Mouse (Mus musculus) stomach, postnatal 0 days (tissue): ENCODE results near the gene Kat5. TPM values are rescaled to one million over a fixed set of nuclear protein-coding genes. Genes with fewer than 3 reads are reported as not detected.

Source experiments
- ATAC-seq: fragments of 200-750 bp; cut with Nextera tagmentation; 2 replicates; pipeline ENCODE4 v1.8.0; 2017; ENCODE audit not compliant: low FRiP score, low TSS enrichment
- DNase-seq: peaks from one replicate; pipeline ENCODE4 v3.0.0-alpha.2; 2016; ENCODE audit warnings: low spot score
- H3K27ac ChIP-seq: fragments of 300-500 bp; sonication (generic); replicated peaks from 2 replicates; pipeline ENCODE4 v1.5.1; 2014; ENCODE audit warnings: mild to moderate bottlenecking, control low read depth
- H3K27me3 ChIP-seq: fragments of 300-500 bp; sonication (generic); 2 replicates; pipeline ENCODE4 v1.6.1; 2014; ENCODE audit warnings: low read length; ENCODE audit not compliant: control insufficient read depth, insufficient read depth
- H3K36me3 ChIP-seq: fragments of 300-500 bp; sonication (generic); 2 replicates; pipeline ENCODE4 v1.6.1; 2014; ENCODE audit warnings: low read length, mixed read lengths; ENCODE audit not compliant: control insufficient read depth, insufficient read depth
- H3K4me1 ChIP-seq: fragments of 300-500 bp; sonication (generic); replicated peaks from 2 replicates; pipeline ENCODE4 v1.6.1; 2014; ENCODE audit warnings: antibody characterized with exemption; ENCODE audit not compliant: control insufficient read depth, insufficient read depth
- H3K4me2 ChIP-seq: fragments of 300-500 bp; sonication (generic); replicated peaks from 2 replicates; pipeline ENCODE4 v1.6.1; 2014; ENCODE audit warnings: low read depth, mild to moderate bottlenecking, control low read depth, moderate library complexity
- H3K4me3 ChIP-seq: fragments of 300-500 bp; sonication (generic); 2 replicates; pipeline ENCODE4 v1.5.1; 2014; ENCODE audit warnings: low read depth, low read length, control low read depth
- H3K9ac ChIP-seq: fragments of 300-500 bp; sonication (generic); 2 replicates; pipeline ENCODE4 v1.6.1; 2014; ENCODE audit warnings: mild to moderate bottlenecking, low read length, control low read depth, mixed read lengths
- H3K9me3 ChIP-seq: fragments of 300-500 bp; sonication (generic); 2 replicates; pipeline ENCODE4 v1.6.1; 2016; ENCODE audit warnings: low read length; ENCODE audit not compliant: control insufficient read depth
- CTCF ChIP-seq: IDR thresholded peaks from 2 replicates; pipeline ENCODE4 v1.5.1; 2016; ENCODE audit warnings: antibody characterized with exemption, low read depth, mild to moderate bottlenecking, moderate library complexity
- EP300 ChIP-seq: optimal IDR thresholded peaks from 2 replicates; pipeline ENCODE3; 2016; ENCODE audit warnings: antibody characterized with exemption
- WGBS: fragments of 180-500 bp; shearing (Covaris S2); extraction: QIAGEN DNeasy Blood & Tissue Kit; methylation state at CpG from one replicate; pipeline ENCODE4 v1.1.7; 2014; 5-methylcytosine and 5-hydroxymethylcytosine counted together
- polyA plus RNA-seq: library from polyadenylated mRNA; unstranded; fragments of >200 nt; fragmentation: Nextera tagmentation; extraction: Ambion mirVana; gene quantifications from 2 replicates; pipeline ENCODE4 v1.2.1, GENCODE M21; 2015

Gene Kat5
- polyA plus RNA-seq, 1 experiment from 2014 or later: 31.8 TPM

DNA sequence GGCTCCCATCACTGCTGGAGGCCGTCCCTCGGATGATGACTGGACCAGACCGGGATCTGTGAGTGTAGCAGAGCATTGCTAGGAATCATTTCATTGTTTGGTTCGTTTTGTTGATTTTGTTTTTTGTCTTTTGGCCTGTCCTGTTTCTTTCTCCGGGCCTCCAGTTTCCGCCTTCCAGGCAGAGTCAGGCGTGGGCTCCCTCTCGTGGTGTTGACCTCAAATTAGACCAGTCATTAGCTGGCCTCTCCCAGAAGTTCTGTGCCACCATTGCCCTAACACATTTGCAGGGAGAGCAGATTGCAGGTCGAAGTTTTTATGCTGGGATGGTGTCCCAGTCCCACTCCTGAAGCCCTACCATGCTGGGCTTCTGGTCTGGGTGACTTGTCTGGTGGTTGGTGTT lies 20.9 kb downstream of the Kat5 start:
- Histone ChIP-seq H3K27ac (no peak overlapping the region), H3K36me3 (no peaks in the 10 kb centered on the region), H3K4me1 (no peaks in the 10 kb centered on the region), H3K9ac (no peak overlapping the region), H3K9me3 (no peaks in the 10 kb centered on the region), H3K27me3 (no peaks in the 10 kb centered on the region), H3K4me2 (no peak overlapping the region), H3K4me3 (no peak overlapping the region)
- ATAC-seq (no peak), DNase-seq (no peak)
- TF ChIP-seq EP300: no peak
- TF ChIP-seq CTCF: peak; percentile 48
- WGBS: 66% methylated on average over 9 of the region's 9 CpGs

DNA sequence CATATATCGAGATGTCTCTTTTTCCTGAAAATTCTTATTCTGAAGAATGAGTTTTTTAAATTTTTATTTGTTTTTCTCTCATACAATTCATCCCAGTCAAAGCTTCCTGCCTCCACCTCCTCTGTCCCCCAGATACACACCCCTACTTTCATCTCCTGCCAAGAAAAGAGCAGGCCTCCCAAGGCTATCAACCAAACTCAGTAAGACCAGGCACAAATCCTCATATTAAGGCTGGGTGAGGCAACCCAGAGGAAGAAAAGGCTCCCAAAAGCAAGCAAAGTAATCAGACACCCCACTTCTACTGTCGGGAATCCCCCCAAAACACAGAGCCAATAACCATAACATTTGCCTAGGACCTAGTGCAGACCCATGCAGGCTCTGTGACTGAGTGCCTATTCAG lies 28.0 kb downstream of the Kat5 start:
- Histone ChIP-seq H3K36me3 (no peaks in the 10 kb centered on the region), H3K9me3 (no peaks in the 10 kb centered on the region), H3K4me2 (no peak overlapping the region), H3K4me3 (no peak overlapping the region), H3K27ac (no peak overlapping the region), H3K9ac (no peak overlapping the region), H3K27me3 (no peaks in the 10 kb centered on the region), H3K4me1 (no peaks in the 10 kb centered on the region)
- DNase-seq (no peak), ATAC-seq (no peak)
- 75% methylated on average over 2 of the region's 2 CpGs for WGBS
- TF ChIP-seq EP300: no peak
- TF ChIP-seq CTCF: no peak

DNA sequence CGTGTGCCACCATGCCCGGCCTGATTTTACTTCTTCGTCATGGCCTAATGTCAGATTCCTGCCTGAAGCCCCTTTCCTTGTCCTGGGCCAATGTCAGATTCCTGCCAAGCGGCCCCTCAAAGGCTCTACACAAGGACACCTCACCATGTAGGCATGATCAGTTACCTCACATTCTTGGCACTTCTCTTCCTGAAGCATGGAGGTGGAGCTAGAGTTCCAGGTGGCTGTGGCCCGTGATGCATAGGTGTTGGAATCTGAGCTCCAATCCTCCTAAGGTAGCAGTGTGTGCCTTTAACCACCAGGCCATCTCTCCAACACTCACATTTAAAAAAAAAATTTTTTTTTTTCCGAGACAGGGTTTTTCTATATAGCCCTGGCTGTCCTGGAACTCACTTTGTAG lies 29.3 kb downstream of the Kat5 start:
- 88% methylated on average over 6 of the region's 6 CpGs for WGBS
- Histone ChIP-seq H3K4me3 (no peak overlapping the region), H3K4me1 (no peaks in the 10 kb centered on the region), H3K9ac (no peak overlapping the region), H3K27me3 (no peaks in the 10 kb centered on the region), H3K9me3 (no peaks in the 10 kb centered on the region), H3K36me3 (no peaks in the 10 kb centered on the region), H3K27ac (no peak overlapping the region), H3K4me2 (no peak overlapping the region)
- no peak for DNase-seq
- TF ChIP-seq CTCF (no peak), EP300 (no peak)
- no peak for ATAC-seq

DNA sequence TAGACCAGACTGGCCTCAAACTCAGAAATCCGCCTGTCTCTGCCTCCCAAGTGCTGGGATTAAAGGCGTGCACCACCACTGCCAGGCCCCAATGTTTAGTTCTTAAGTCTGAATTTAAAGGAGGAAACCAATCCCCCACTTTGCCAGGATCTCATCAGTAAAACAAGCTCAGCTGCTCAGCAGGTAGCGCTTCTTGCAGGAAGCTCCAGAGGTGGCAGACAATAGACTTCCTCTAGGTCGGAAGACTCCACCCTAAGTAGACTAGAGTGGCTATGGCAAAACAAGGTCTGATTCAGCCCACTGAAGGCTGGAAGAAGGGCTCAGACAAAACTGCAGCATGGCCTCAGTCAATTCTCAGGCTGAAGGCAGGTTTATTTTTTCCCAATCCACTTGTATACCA lies 30.1 kb downstream of the Kat5 start:
- no peak for TF ChIP-seq EP300
- TF ChIP-seq CTCF: no peak

DNA sequence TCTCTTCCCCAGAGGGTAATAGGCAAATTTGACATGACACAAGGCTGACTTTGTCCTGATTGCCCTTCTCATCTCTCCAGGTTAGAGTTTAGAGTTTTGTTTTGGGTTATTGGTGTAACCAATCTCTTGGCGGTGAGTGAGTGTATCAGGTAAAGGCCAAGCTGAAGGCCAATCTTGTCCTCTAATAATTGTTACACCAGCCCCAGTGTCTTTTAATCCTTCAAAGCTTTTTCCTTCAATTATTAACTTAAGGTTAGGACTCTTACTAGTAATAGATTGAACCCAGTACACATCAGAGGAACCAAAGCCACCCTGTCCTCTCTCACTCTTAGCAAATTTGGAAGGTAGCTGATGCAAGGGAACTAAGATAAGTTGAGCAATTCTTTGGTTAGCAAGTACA lies 34.7 kb downstream of the Kat5 start:
- no peak overlapping the region for H3K4me2 ChIP-seq
- H3K27me3 ChIP-seq: no peaks in the 10 kb centered on the region
- H3K36me3 ChIP-seq: peaks cover 7% of the 10 kb centered on the region
- WGBS: 92% methylated on average over 1 of the region's 1 CpGs
- no peaks in the 10 kb centered on the region for H3K4me1 ChIP-seq
- ATAC-seq (no peak), DNase-seq (no peak)
- H3K9me3 ChIP-seq: no peaks in the 10 kb centered on the region
- no peak overlapping the region for H3K9ac ChIP-seq
- H3K4me3 ChIP-seq: no peak overlapping the region
- H3K27ac ChIP-seq: no peak overlapping the region
- TF ChIP-seq CTCF (no peak), EP300 (no peak)

More for the DNA sequence above, 30.1 kb downstream of the Kat5 start:
- no peaks in the 10 kb centered on the region for H3K27me3 ChIP-seq
- ATAC-seq: no peak
- no peaks in the 10 kb centered on the region for H3K9me3 ChIP-seq
- 71% methylated on average over 4 of the region's 4 CpGs for WGBS
- no peaks in the 10 kb centered on the region for H3K4me1 ChIP-seq
- no peaks in the 10 kb centered on the region for H3K36me3 ChIP-seq
- no peak overlapping the region for H3K9ac ChIP-seq
- H3K4me3 ChIP-seq: no peak overlapping the region
- H3K4me2 ChIP-seq: no peak overlapping the region
- no peak overlapping the region for H3K27ac ChIP-seq
- no peak for DNase-seq

DNA sequence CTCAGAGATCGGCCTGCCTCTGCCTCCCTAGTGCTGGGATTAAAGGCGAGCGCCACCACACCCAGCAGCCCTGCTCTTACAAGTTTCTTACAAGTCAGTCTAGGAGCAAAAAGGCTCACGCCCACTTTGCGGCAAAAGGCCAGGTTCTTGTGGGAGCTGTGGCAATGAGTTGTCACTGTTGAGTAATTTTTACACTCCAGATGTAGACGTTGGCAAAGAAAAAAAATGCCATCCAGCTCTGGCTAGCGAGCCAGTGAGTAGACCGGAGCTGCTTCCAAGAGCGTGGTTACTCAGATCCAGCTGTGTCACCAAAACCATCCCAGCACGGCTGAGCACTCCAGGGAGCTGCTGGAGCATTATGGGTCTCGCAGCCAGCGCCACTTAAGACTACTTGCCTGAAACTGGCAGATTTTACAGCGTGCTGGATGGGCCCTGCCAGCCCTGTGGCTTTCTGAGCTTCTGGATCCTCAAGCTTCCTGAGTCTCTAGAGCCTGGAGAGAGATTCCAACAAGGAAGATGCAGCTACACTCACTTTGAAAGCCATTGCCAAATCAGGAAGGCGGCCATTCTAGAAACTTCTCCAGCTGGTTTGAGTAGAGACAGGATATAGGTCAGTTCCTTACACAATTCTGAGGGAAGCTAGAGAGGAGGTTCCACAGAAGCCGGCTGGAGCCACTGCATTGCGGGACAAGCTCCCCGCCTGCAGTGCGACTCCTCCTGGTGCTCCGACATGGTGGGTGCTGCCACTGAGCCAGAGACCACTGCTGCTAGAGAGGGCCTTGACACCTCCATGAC lies 37.5 kb downstream of the Kat5 start:
- peaks cover 8% of the 10 kb centered on the region; the same call in 1 of the 2 replicates for H3K4me1 ChIP-seq
- 79% methylated on average over 19 of the region's 19 CpGs for WGBS
- H3K36me3 ChIP-seq: peaks cover 15% of the 10 kb centered on the region
- no peak overlapping the region for H3K4me2 ChIP-seq
- H3K27ac ChIP-seq: no peak overlapping the region; the same call in 1 of the 2 replicates
- H3K4me3 ChIP-seq: no peak overlapping the region
- H3K9me3 ChIP-seq: no peaks in the 10 kb centered on the region
- no peak overlapping the region for H3K9ac ChIP-seq
- TF ChIP-seq CTCF: no peak
- no peak for TF ChIP-seq EP300
- H3K27me3 ChIP-seq: no peaks in the 10 kb centered on the region
- DNase-seq (no peak), ATAC-seq (no peak)
